Mouse (Mus musculus): ENCODE measurements around the gene Ascl5. TPM values are rescaled to one million over a fixed set of nuclear protein-coding genes. Genes with fewer than 3 reads are reported as not detected.

The Ascl5 gene
- polyA plus RNA-seq, 1 experiment = 0.07 TPM

GRCm38 (mm10) chr1:136017307-136017706 is 33.3 kb upstream of the Ascl5 start:
- Histone ChIP-seq H3K9me3 (ENCODE audit: control insufficient read depth, low read length) (no peaks in the 10 kb centered on the region), H3K27me3 (ENCODE audit: control insufficient read depth) (no peaks in the 10 kb centered on the region), H3K4me3 (replicated peaks) (peak overlapping the region; percentile 94), H3K36me3 (ENCODE audit: control insufficient read depth) (peaks cover 39% of the 10 kb centered on the region), H3K4me1 (ENCODE audit: control insufficient read depth) (peaks cover 85% of the 10 kb centered on the region)
- TF ChIP-seq GATA1 (IDR thresholded peaks at IDR 0.05; ENCODE audit: low read length) (no peak), TAL1 (IDR thresholded peaks at IDR 0.05; ENCODE audit: low read length) (no peak)

- Histone ChIP-seq H3K4me3 (replicated peaks) (peak overlapping the region; percentile 94), H3K27me3 (ENCODE audit: control insufficient read depth) (no peaks in the 10 kb centered on the region), H3K4me1 (ENCODE audit: control insufficient read depth) (peaks cover 86% of the 10 kb centered on the region), H3K9me3 (ENCODE audit: control insufficient read depth, low read length) (no peaks in the 10 kb centered on the region), H3K36me3 (ENCODE audit: control insufficient read depth) (peaks cover 45% of the 10 kb centered on the region)
- TF ChIP-seq TAL1 (IDR thresholded peaks at IDR 0.05; ENCODE audit: low read length) (no peak), GATA1 (IDR thresholded peaks at IDR 0.05; ENCODE audit: low read length) (no peak)
Measured at GRCm38 (mm10) chr1:136017907-136018313, 32.7 kb upstream of the Ascl5 start.

GRCm38 (mm10) chr1:136018390-136019189 is 32.0 kb upstream of the Ascl5 start:
- no peaks in the 10 kb centered on the region for H3K27me3 ChIP-seq (ENCODE audit: control insufficient read depth)
- TF ChIP-seq GATA1 (IDR thresholded peaks at IDR 0.05; ENCODE audit: low read length) (peak; percentile 22; the same call in 1 of the 2 replicates), TAL1 (IDR thresholded peaks at IDR 0.05; ENCODE audit: low read length) (no peak)
- H3K36me3 ChIP-seq (ENCODE audit: control insufficient read depth) = peaks cover 52% of the 10 kb centered on the region
- peaks cover 86% of the 10 kb centered on the region for H3K4me1 ChIP-seq (ENCODE audit: control insufficient read depth)
- no peaks in the 10 kb centered on the region for H3K9me3 ChIP-seq (ENCODE audit: control insufficient read depth, low read length)
- H3K4me3 ChIP-seq (replicated peaks) = peak overlapping the region; percentile 94

- Histone ChIP-seq H3K9me3 (ENCODE audit: control insufficient read depth, low read length) (no peaks in the 10 kb centered on the region), H3K36me3 (ENCODE audit: control insufficient read depth) (peaks cover 100% of the 10 kb centered on the region), H3K4me1 (ENCODE audit: control insufficient read depth) (peaks cover 23% of the 10 kb centered on the region), H3K27me3 (ENCODE audit: control insufficient read depth) (no peaks in the 10 kb centered on the region), H3K4me3 (replicated peaks) (no peak overlapping the region)
- TF ChIP-seq GATA1 (IDR thresholded peaks at IDR 0.05; ENCODE audit: low read length) = no peak
- no peak for TF ChIP-seq TAL1 (IDR thresholded peaks at IDR 0.05; ENCODE audit: low read length)
Measured at GRCm38 (mm10) chr1:136030201-136030600, 20.4 kb upstream of the Ascl5 start.

DNA sequence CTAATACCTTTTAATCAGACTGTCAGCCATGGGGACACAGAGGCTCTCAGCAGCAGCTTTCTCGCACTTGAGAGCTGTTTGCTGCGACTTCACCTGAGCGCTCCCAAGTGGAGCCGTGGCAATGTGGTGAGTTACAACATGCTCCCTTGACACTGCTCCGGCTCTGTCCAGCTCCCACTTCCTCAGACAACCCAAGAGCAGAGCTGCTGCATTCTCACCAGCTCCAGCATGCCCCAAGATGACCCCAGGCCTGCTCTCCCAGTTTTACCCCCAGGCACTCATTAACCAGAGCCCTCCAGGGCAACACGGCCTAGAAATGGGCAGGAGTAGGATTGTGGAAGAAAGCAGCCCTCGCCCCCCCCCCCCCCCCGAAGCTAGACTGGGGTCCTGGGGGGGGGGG is 18.9 kb upstream of the Ascl5 start:
- no peak overlapping the region for H3K4me3 ChIP-seq (replicated peaks)
- H3K36me3 ChIP-seq (ENCODE audit: control insufficient read depth) = peaks cover 98% of the 10 kb centered on the region
- no peak for TF ChIP-seq GATA1 (IDR thresholded peaks at IDR 0.05; ENCODE audit: low read length)
- no peak for TF ChIP-seq TAL1 (IDR thresholded peaks at IDR 0.05; ENCODE audit: low read length)
- no peaks in the 10 kb centered on the region for H3K9me3 ChIP-seq (ENCODE audit: control insufficient read depth, low read length)
- no peaks in the 10 kb centered on the region for H3K27me3 ChIP-seq (ENCODE audit: control insufficient read depth)
- peaks cover 13% of the 10 kb centered on the region for H3K4me1 ChIP-seq (ENCODE audit: control insufficient read depth)

- peaks cover 86% of the 10 kb centered on the region for H3K36me3 ChIP-seq (ENCODE audit: control insufficient read depth)
- TF ChIP-seq TAL1 (IDR thresholded peaks at IDR 0.05; ENCODE audit: low read length) (no peak), GATA1 (IDR thresholded peaks at IDR 0.05; ENCODE audit: low read length) (no peak)
- no peaks in the 10 kb centered on the region for H3K9me3 ChIP-seq (ENCODE audit: control insufficient read depth, low read length)
- no peaks in the 10 kb centered on the region for H3K27me3 ChIP-seq (ENCODE audit: control insufficient read depth)
- H3K4me3 ChIP-seq (replicated peaks) = no peak overlapping the region
- H3K4me1 ChIP-seq (ENCODE audit: control insufficient read depth) = peaks cover 12% of the 10 kb centered on the region
Measured at GRCm38 (mm10) chr1:136032961-136033360, 17.6 kb upstream of the Ascl5 start.

- Histone ChIP-seq H3K36me3 (ENCODE audit: control insufficient read depth) (peaks cover 26% of the 10 kb centered on the region), H3K4me1 (ENCODE audit: control insufficient read depth) (peaks cover 5% of the 10 kb centered on the region), H3K27me3 (ENCODE audit: control insufficient read depth) (peaks cover 48% of the 10 kb centered on the region), H3K9me3 (ENCODE audit: control insufficient read depth, low read length) (no peaks in the 10 kb centered on the region), H3K4me3 (replicated peaks) (no peak overlapping the region)
- no peak for TF ChIP-seq TAL1 (IDR thresholded peaks at IDR 0.05; ENCODE audit: low read length)
- no peak for TF ChIP-seq GATA1 (IDR thresholded peaks at IDR 0.05; ENCODE audit: low read length)
Measured at GRCm38 (mm10) chr1:136038746-136039538, 11.7 kb upstream of the Ascl5 start.

DNA sequence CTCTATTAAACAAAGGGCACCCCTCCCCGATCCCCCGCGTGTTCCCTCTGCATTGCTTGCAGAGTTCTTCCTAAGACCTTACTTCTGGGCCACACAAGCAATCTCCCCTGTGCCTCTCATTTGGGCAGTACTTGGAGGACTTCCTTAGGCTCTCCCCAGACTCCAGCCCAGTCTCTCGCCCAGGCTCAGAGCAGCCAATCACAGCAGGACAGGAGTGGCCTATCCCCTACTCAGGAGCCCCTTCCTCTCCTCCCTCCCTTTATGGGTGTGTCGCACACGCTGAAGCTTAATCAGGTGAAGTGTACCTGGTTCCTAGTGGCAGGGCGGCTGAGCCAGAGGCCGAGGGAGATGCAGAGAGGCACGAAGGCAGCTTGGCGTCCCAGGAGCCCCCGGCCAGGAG is 10.2 kb upstream of the Ascl5 start:
- Histone ChIP-seq H3K4me1 (ENCODE audit: control insufficient read depth) (peaks cover 6% of the 10 kb centered on the region), H3K27me3 (ENCODE audit: control insufficient read depth) (peaks cover 62% of the 10 kb centered on the region), H3K9me3 (ENCODE audit: control insufficient read depth, low read length) (no peaks in the 10 kb centered on the region), H3K4me3 (replicated peaks) (no peak overlapping the region), H3K36me3 (ENCODE audit: control insufficient read depth) (peaks cover 11% of the 10 kb centered on the region)
- TF ChIP-seq GATA1 (IDR thresholded peaks at IDR 0.05; ENCODE audit: low read length) (no peak), TAL1 (IDR thresholded peaks at IDR 0.05; ENCODE audit: low read length) (no peak)

GRCm38 (mm10) chr1:136040874-136041273 is 9.7 kb upstream of the Ascl5 start:
- TF ChIP-seq TAL1 (IDR thresholded peaks at IDR 0.05; ENCODE audit: low read length) (no peak), GATA1 (IDR thresholded peaks at IDR 0.05; ENCODE audit: low read length) (no peak)
- H3K27me3 ChIP-seq (ENCODE audit: control insufficient read depth) = peaks cover 64% of the 10 kb centered on the region
- no peaks in the 10 kb centered on the region for H3K9me3 ChIP-seq (ENCODE audit: control insufficient read depth, low read length)
- peaks cover 7% of the 10 kb centered on the region for H3K36me3 ChIP-seq (ENCODE audit: control insufficient read depth)
- no peak overlapping the region for H3K4me3 ChIP-seq (replicated peaks)
- peaks cover 6% of the 10 kb centered on the region for H3K4me1 ChIP-seq (ENCODE audit: control insufficient read depth)

Data from erythroblast, embryonic 14.5 days (primary cell).